Mouse (Mus musculus) layer of hippocampus, postnatal 25 days (tissue): ENCODE measurements around the gene Sympk. TPM values are rescaled to one million over a fixed set of nuclear protein-coding genes. Genes with fewer than 3 reads are reported as not detected.

Experiments used
- DNase-seq, 2 experiments: peaks; one replicate each; pipeline ENCODE4 v3.0.0; 2022; ENCODE audit warnings: mixed read lengths in 2 of 2, low spot score in 1 of 2; ENCODE audit errors: extremely low spot score in 1 of 2
- microRNA-seq, 2 experiments: library from miRNA; unstranded; fragments of <30 nt; microRNA quantifications; one replicate each; pipeline ENCODE4 v1.2.0; 2021
- total RNA-seq, 2 experiments: library from RNA; stranded (reverse); gene quantifications; 2 replicates each; pipeline ENCODE4 v1.2.3; 2021

The Sympk gene
- total RNA-seq, 2 experiments from 2014 or later: 111 to 113 TPM

DNA sequence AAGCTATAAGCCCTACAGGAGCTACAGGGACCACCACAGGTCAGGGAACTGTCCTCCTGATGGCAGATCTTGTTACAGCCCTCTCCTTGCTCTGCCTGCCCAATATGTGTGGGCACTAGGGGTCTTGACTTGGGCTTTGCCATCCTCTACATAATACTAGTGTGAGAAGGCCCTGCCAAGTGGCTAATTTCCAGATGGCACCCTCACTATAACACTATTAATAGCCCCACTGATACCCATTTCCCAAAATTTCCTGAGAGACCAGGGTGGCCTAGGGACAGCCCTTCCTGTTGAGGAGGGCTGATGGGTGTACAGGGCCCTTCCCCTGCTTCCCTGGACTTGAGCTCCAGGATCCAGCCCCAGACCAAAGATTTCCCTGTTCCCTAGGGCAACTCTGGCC is 73.7 kb downstream of the Sympk start:
- DNase-seq: no peak

DNA sequence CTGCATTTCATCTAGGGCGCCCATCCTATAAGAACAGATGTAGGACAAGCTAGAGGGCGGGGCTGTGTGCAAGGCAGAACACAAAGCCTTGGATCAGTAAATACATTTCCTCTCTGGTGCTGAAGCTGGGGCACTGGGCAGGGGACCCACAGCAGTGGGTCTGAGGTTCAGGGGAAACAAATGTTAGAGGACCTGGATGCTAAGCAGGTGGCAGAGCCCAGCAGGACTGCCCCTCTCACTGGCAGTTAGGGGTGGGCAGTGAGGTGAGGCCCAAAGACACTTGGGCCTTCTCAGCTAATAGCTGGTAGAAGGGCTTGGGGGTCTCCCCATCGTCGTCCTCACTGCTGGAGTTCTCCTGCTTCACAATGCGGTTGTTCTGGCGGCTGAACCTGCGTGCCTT is 74.6 kb downstream of the Sympk start:
- DNase-seq: no peak

DNA sequence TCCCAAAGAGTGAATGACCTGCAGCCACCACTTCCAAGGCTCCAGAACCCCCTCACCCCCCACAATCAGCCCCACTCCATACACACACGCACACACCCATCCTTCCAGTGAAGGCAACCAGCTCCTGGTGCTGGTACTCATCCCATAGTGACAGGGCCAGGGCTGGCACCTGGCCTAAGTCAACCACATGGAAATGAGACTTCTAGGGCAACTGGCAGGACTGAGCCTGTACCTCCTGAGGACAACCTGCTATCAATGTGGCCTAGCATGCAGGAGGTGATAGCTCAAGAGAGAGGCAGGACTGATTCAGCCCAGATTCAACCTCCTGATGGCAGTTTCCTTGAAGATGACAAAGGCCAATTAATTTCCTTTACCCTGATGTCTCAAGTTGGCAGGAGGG is 76.1 kb downstream of the Sympk start:
- no peak for DNase-seq

DNA sequence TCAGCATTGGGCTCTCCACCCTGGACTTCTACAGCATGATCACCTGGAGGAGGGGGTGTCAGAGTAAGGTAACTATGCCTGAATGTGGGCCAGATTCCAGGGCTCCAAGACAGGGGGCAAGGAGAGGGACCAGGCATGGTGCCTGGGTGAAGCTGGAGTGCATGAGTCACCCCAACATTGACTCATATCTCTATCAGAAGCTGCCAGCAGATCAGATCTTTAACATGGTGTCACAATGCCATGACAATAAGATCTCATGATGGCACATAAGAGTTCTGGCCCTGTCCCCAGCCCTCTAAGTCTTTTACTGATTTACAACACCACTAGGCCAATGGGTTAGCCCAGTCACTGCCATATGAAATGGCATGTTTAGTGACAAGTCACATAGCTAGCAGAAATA is 79.6 kb downstream of the Sympk start:
- DNase-seq: no peak

Small RNAs within 50 kb of the gene (microRNA-seq; reads per million reads assigned to microRNA genes)
- 2.9 to 3.2 reads per million in 2 experiments for gene Mir3100

Other genes starting within 250 kb of the Sympk start
- not detected for gene Psg19, start 225.9 kb upstream of the Sympk start, total RNA-seq
- gene Psg17, start 202.8 kb upstream of the Sympk start, total RNA-seq: not detected
- 1 to 10 TPM; 1.9 to 2.2 TPM for gene Mill2, start 184.4 kb upstream of the Sympk start, total RNA-seq
- gene Pglyrp1, start 153.0 kb upstream of the Sympk start, total RNA-seq: 10 to 100 TPM in 1 of 2 experiments, 1 to 10 TPM in 1; 8.6 to 17.9 TPM
- gene Ccdc61, start 114.0 kb upstream of the Sympk start, total RNA-seq: 10 to 100 TPM in 1 of 2 experiments, 1 to 10 TPM in 1; 9.5 to 13.5 TPM
- gene Nova2, start 98.5 kb upstream of the Sympk start, total RNA-seq: 10 to 100 TPM; 69.2 to 93.3 TPM
- gene Nanos2, start 37.0 kb upstream of the Sympk start, total RNA-seq: under 1 TPM; 0.17 to 0.70 TPM
- 10 to 100 TPM; 44.9 to 48.3 TPM for gene Mypop, start 33.1 kb upstream of the Sympk start, total RNA-seq
- 10 to 100 TPM; 51.7 to 53.5 TPM for gene Irf2bp1, start 20.3 kb upstream of the Sympk start, total RNA-seq
- gene Foxa3, start 839 bp upstream of the Sympk start, total RNA-seq: not detected
- gene Rsph6a, start 30.3 kb downstream of the Sympk start, total RNA-seq: under 1 TPM in 1 of 2 experiments, not detected in 1; 0.10 TPM
- 100 to 1,000 TPM; 151 to 152 TPM for gene Dmwd, start 51.9 kb downstream of the Sympk start, total RNA-seq
- gene Dmpk, start 59.5 kb downstream of the Sympk start, total RNA-seq: 10 to 100 TPM; 26.7 to 39.3 TPM
- 1 to 10 TPM; 1.8 to 2.6 TPM for gene Six5, start 70.2 kb downstream of the Sympk start, total RNA-seq
- under 1 TPM; 0.42 to 0.49 TPM for gene Gm4969, start 94.0 kb downstream of the Sympk start, total RNA-seq
- 10 to 100 TPM; 13.2 to 14.2 TPM for gene Fbxo46, start 95.5 kb downstream of the Sympk start, total RNA-seq
- gene Qpctl, start 124.9 kb downstream of the Sympk start, total RNA-seq: 10 to 100 TPM; 17.9 to 19.7 TPM
- gene Snrpd2, start 125.3 kb downstream of the Sympk start, total RNA-seq: 10 to 100 TPM; 72.4 to 84.8 TPM
- gene Gipr, start 141.8 kb downstream of the Sympk start, total RNA-seq: under 1 TPM; 0.37 to 0.77 TPM
- gene Eml2, start 152.0 kb downstream of the Sympk start, total RNA-seq: 100 to 1,000 TPM; 157 to 164 TPM
- 1 to 10 TPM; 2.2 to 2.5 TPM for gene Gpr4, start 188.2 kb downstream of the Sympk start, total RNA-seq
- 10 to 100 TPM; 36.5 to 41.5 TPM for gene Opa3, start 204.0 kb downstream of the Sympk start, total RNA-seq
- gene Vasp, start 247.4 kb downstream of the Sympk start, total RNA-seq: 10 to 100 TPM; 15.2 to 16.3 TPM